Mouse (Mus musculus): Measurements from ENCODE around the gene Fam118b. TPM values are rescaled to one million over a fixed set of nuclear protein-coding genes. Genes with fewer than 3 reads are reported as not detected.
A peak's percentile ranks its signal among the peaks of the same experiment; 100 is the strongest.

Fam118b gene
- total and polyA plus RNA-seq, 3 experiments: 12.7 to 27.7 (median 21.3) TPM

DNA sequence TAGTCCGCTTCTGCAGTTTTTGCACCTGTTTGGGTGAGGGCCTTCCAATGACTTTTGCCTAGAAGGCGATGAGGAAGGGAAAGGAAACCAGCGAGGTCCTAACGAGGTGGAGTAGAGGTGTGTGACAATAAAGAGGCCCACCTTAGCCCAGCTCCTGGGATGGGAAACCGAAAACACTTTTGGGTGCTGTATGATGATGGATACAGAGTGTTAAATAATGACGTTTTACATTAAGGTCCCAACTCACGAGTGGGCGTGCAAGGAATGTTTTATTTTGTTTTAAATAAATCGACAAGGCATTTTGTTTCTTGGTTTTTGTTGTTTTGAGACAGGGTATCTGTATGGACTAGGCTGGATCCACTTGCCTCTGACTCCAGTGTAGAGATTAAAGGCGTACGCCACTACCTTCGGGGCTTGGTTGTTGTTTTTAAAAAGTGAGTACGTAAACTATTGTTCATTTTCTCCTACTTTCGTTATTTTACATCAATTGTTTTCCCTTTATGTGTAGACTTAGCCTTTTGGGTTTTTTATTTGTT is 91.4 kb downstream of the Fam118b start:
- peaks cover 0 to 11% of the 10 kb centered on the region in 2 experiments for H3K36me3 ChIP-seq (replicated peaks in 1 of 2; ENCODE audit: control insufficient read depth in 1 of 2, insufficient read depth in 1 of 2, low read length in 1 of 2)
- dilution Hi-C loops (cut with MboI; ENCODE audit: extremely low pct_ligation_motif_present, extremely low pct_unique_long_range_greater_than_20kb, low sequenced_read_pairs): no loop called here
- H3K27ac ChIP-seq (ENCODE audit: insufficient read depth, low read depth): no peak overlapping the region
- in situ Hi-C loops (cut with MboI; ENCODE audit: low pct_ligation_motif_present, low pct_unique_long_range_greater_than_20kb, low sequenced_read_pairs): no loop called here
- peak overlapping the region; percentile 68; the same call in 1 of the 2 replicates for H3K9ac ChIP-seq (ENCODE audit: insufficient read depth, low read depth)
- H3K9me3 ChIP-seq (replicated peaks; ENCODE audit: low read length): no peaks in the 10 kb centered on the region
- no peak for DNase-seq (ENCODE audit: extremely low read depth)
- H3K4me3 ChIP-seq (replicated peaks in 1 of 3; ENCODE audit: low read depth in 2 of 3, low read length in 2 of 3, poor library complexity in 1 of 3): peak overlapping the region; percentile 66 to 84 (median 78)
- peaks cover 5 to 26% of the 10 kb centered on the region in 2 experiments; a peak in 3 of 4 replicates for H3K4me1 ChIP-seq (ENCODE audit: control insufficient read depth in 1 of 2, insufficient read depth in 2 of 2)
- peaks cover 8% of the 10 kb centered on the region for H3K79me2 ChIP-seq (replicated peaks; ENCODE audit: control insufficient read depth, extremely low read depth, insufficient read depth, poor library complexity, severe bottlenecking)
- TF ChIP-seq CHD1 (IDR thresholded peaks at IDR 0.05; ENCODE audit: low read depth, low read length): no peak
- TF ChIP-seq IRF4 (IDR thresholded peaks at IDR 0.05; ENCODE audit: low read depth, low read length): no peak
- no peak for TF ChIP-seq UBTF (IDR thresholded peaks at IDR 0.05; ENCODE audit: low read depth, low read length)
- TF ChIP-seq MEF2A (IDR thresholded peaks at IDR 0.05; ENCODE audit: borderline replicate concordance, low read depth, low read length): no peak
- no peak for TF ChIP-seq USF1 (IDR thresholded peaks at IDR 0.05; ENCODE audit: low read depth, low read length)
- peak; percentile 47 for TF ChIP-seq POLR2A (IDR thresholded peaks at IDR 0.05; ENCODE audit: low read depth, low read length)
- H3K4me2 ChIP-seq (ENCODE audit: insufficient read depth, low read depth, poor library complexity, severe bottlenecking): peak overlapping the region; percentile 82
- H3K27me3 ChIP-seq (replicated peaks): no peaks in the 10 kb centered on the region

DNA sequence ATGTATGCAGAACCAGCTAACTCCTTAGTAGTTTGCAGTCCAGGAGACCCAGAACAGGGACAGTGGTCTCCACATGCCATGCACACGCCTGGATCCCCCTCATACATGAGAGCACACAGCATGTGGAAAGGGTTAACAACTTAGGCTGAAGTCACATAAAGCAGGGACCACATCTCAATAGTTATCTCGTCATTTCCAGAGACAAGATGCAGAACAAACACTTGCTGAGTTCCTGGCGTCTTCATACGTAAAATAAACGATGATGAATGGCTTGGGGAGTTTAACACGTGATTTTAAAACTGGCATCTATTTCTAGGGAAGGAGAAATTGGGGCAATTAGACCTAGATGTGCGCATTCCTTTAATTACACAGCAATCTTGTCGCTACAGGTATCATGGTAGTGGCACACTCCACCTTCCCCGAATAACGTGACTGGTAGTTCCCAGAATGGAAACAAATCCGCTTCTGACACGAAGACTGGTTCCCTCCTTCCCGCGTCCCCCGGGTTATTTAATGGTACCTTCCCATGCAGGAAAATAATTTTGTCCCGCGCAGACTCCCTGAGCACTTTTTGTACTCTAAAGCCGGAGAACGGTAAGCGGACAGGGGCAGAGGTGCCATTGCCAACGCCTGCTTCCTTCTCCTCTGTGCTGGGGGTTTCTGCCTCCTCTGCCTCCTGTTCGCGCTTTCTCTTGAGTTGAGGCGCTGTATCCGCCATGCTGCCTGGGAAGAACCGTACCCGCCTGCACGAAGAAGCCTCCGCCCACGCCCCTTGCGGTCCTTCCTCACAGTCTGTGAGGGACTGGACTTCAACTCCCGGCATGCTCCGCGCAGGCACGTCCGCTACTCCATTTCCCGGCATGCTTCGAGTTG is 92.1 kb downstream of the Fam118b start, which contains the start of gene Dcps:
Gene Dcps, minus strand, starts transcription at position 811 of the 873 bp plus-strand sequence.
- peaks cover 8% of the 10 kb centered on the region for H3K79me2 ChIP-seq (replicated peaks; ENCODE audit: control insufficient read depth, extremely low read depth, insufficient read depth, poor library complexity, severe bottlenecking)
- H3K9ac ChIP-seq (ENCODE audit: insufficient read depth, low read depth): peak within 1 kb of the TSS; percentile 72
- dilution Hi-C loops (cut with MboI; ENCODE audit: extremely low pct_ligation_motif_present, extremely low pct_unique_long_range_greater_than_20kb, low sequenced_read_pairs): no loop called here
- peak; percentile 95 for DNase-seq (ENCODE audit: extremely low read depth)
- H3K4me2 ChIP-seq (ENCODE audit: insufficient read depth, low read depth, poor library complexity, severe bottlenecking): peak within 1 kb of the TSS; percentile 82
- peak within 1 kb of the TSS; percentile 66 to 84 (median 78) for H3K4me3 ChIP-seq (replicated peaks in 1 of 3; ENCODE audit: low read depth in 2 of 3, low read length in 2 of 3, poor library complexity in 1 of 3)
- peaks cover 6 to 16% of the 10 kb centered on the region in 2 experiments for H3K36me3 ChIP-seq (replicated peaks in 1 of 2; ENCODE audit: control insufficient read depth in 1 of 2, insufficient read depth in 1 of 2, low read length in 1 of 2)
- no peaks in the 10 kb centered on the region for H3K9me3 ChIP-seq (replicated peaks; ENCODE audit: low read length)
- no peaks in the 10 kb centered on the region for H3K27me3 ChIP-seq (replicated peaks)
- H3K4me1 ChIP-seq (ENCODE audit: control insufficient read depth in 1 of 2, insufficient read depth in 2 of 2): peaks cover 5 to 26% of the 10 kb centered on the region in 2 experiments; a peak in 3 of 4 replicates
- H3K27ac ChIP-seq (ENCODE audit: insufficient read depth, low read depth): peak within 1 kb of the TSS; percentile 38
- in situ Hi-C loops (cut with MboI; ENCODE audit: low pct_ligation_motif_present, low pct_unique_long_range_greater_than_20kb, low sequenced_read_pairs): no loop called here
- TF ChIP-seq USF1 (IDR thresholded peaks at IDR 0.05; ENCODE audit: low read depth, low read length): peak; percentile 33
- no peak for TF ChIP-seq MAFK (IDR thresholded peaks at IDR 0.05; ENCODE audit: insufficient replicate concordance, low read length)
- TF ChIP-seq MAX (IDR thresholded peaks at IDR 0.05; ENCODE audit: low read length): peak; percentile 80
- TF ChIP-seq ELF1 (IDR thresholded peaks at IDR 0.05; ENCODE audit: low read depth, low read length): peak; percentile 87
- TF ChIP-seq POLR2AphosphoS2 (IDR thresholded peaks at IDR 0.05; ENCODE audit: low read depth, low read length): no peak
- no peak for TF ChIP-seq CTCF (conservative IDR thresholded peaks at IDR 0.05 in 1 of 2, IDR thresholded peaks at IDR 0.05 in 1 of 2; ENCODE audit: low read depth in 2 of 2, low read length in 2 of 2)
- no peak for TF ChIP-seq PAX5 (IDR thresholded peaks at IDR 0.05; ENCODE audit: low read length)
- peak; percentile 46; the same call in 1 of the 2 replicates for TF ChIP-seq E2F4 (IDR thresholded peaks at IDR 0.05; ENCODE audit: insufficient replicate concordance, low read depth, low read length)
- TF ChIP-seq ETS1 (conservative IDR thresholded peaks at IDR 0.05; ENCODE audit: low read depth, low read length): 0 out of 2 replicates have a peak, but pooled peaks have one; percentile 7
- no peak for TF ChIP-seq MAZ (IDR thresholded peaks at IDR 0.05; ENCODE audit: low read depth, low read length)
- no peak for TF ChIP-seq CHD2 (IDR thresholded peaks at IDR 0.05; ENCODE audit: low read length)
- TF ChIP-seq CHD1 (IDR thresholded peaks at IDR 0.05; ENCODE audit: low read depth, low read length): peak; percentile 93
- no peak for TF ChIP-seq RAD21 (IDR thresholded peaks at IDR 0.05; ENCODE audit: low read depth, low read length)
- TF ChIP-seq MEF2A (IDR thresholded peaks at IDR 0.05; ENCODE audit: borderline replicate concordance, low read depth, low read length): peak; percentile 29; the same call in 1 of the 2 replicates
- peak; percentile 78 for TF ChIP-seq ZMIZ1 (IDR thresholded peaks at IDR 0.05; ENCODE audit: low read depth, low read length)
- peak; percentile 70; the same call in 1 of the 2 replicates for TF ChIP-seq RCOR1 (conservative IDR thresholded peaks at IDR 0.05; ENCODE audit: low read depth, low read length)
- peak; percentile 48; the same call in 1 of the 2 replicates for TF ChIP-seq NELFE (IDR thresholded peaks at IDR 0.05; ENCODE audit: low read depth, low read length)
- no peak for TF ChIP-seq SMC3 (IDR thresholded peaks at IDR 0.05; ENCODE audit: low read depth, low read length)
- peak; percentile 99 for TF ChIP-seq KAT2A (IDR thresholded peaks at IDR 0.05; ENCODE audit: insufficient replicate concordance, low read length)
- peak; percentile 77 for TF ChIP-seq BHLHE40 (IDR thresholded peaks at IDR 0.05; ENCODE audit: low read depth, low read length)
- peak; percentile 83 for TF ChIP-seq NRF1 (IDR thresholded peaks at IDR 0.05; ENCODE audit: low read depth, low read length)
- no peak for TF ChIP-seq ZKSCAN1 (IDR thresholded peaks at IDR 0.05; ENCODE audit: borderline replicate concordance, low read depth, low read length)
- peak; percentile 36 for TF ChIP-seq USF2 (conservative IDR thresholded peaks at IDR 0.05; ENCODE audit: low read depth, low read length)
- TF ChIP-seq POLR2A (IDR thresholded peaks at IDR 0.05; ENCODE audit: low read depth, low read length): peak; percentile 72; the same call in 1 of the 2 replicates
- TF ChIP-seq MYC (IDR thresholded peaks at IDR 0.05; ENCODE audit: low read depth, low read length): peak; percentile 83
- TF ChIP-seq ZC3H11A (IDR thresholded peaks at IDR 0.05; ENCODE audit: low read depth, low read length): no peak
- TF ChIP-seq TBP (conservative IDR thresholded peaks at IDR 0.05; ENCODE audit: low read depth, low read length): peak; percentile 32; the same call in 1 of the 2 replicates

Measured in CH12.LX (cell line).